Mouse (Mus musculus): ENCODE measurements around the gene Stradb. TPM values are rescaled to one million over a fixed set of nuclear protein-coding genes. Genes with fewer than 3 reads are reported as not detected.

Gene Stradb
- 36.5 and 64.4 TPM in 2 replicates for polyA plus RNA-seq (2011; ENCODE audit: insufficient read depth, insufficient read length, low replicate concordance, missing spikeins)

DNA sequence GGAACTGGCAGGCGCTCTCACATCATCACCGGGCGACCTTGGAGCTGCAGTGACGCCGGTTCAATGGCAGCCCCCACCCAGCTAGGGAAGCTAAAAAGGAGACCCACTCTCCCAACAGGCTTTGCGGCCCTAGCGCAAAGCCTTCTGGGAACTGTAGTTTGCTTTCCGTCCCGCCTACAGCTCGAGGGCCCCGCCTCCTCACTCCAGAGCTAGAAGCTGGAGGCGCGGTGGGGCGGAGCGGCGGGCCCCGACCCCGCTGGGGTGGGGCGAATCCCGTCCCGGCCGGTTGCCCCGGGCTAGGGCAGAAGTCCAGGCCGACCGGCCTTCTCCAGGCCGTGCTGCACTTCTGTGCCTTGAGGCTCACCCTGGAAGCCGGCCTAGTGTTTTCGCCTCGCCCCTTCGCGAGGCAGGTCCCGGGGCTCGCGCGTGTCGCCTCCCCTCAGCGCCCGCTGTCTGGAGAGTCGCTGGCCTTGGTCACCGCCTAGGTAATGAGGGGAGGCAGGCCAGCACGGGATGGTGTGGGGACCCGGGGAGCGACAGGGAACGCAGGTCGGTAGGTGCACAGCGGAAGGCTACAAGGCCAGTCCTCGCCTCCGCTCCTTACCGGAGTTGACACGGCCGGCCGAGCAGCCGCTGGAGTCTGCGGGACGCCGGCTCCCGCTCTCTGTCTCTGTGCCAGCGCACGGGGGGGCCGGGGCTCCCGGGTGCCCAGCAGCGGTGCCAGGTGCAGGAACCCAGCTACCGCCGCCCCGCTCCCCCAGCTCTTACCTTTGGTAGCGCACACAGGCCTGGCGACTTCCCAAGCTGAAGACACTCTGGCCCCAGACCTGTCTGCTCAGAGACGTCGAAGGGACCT is at the start of gene Stradb, which contains the start of gene Trak2:
TSS of gene Stradb (plus strand) at position 157 of the 856 bp plus-strand sequence.
TSS of gene Trak2 (minus strand) at position 65 of the 856 bp plus-strand sequence.
- TF ChIP-seq POLR2A (IDR thresholded peaks at IDR 0.05; ENCODE audit: borderline replicate concordance, control insufficient read depth, low read depth, low read length) (peak; percentile 83), CTCF (IDR thresholded peaks at IDR 0.05; ENCODE audit: control insufficient read depth, insufficient read depth, low read length) (0 out of 2 replicates have a peak, but pooled peaks have one; percentile 5)
- under 1% methylated on average over 69 of the region's 69 CpGs for WGBS
- peak within 1 kb of the TSS; percentile 96 for H3K27ac ChIP-seq (ENCODE audit: control insufficient read depth, insufficient read depth, low read depth, low read length, poor library complexity)
- H3K4me1 ChIP-seq (ENCODE audit: control insufficient read depth, insufficient read depth, low read length) = peaks cover 2% of the 10 kb centered on the region; the same call in 1 of the 2 replicates
- peak within 1 kb of the TSS; percentile 100 for H3K4me3 ChIP-seq (replicated peaks; ENCODE audit: control insufficient read depth, low read depth, low read length)

DNA sequence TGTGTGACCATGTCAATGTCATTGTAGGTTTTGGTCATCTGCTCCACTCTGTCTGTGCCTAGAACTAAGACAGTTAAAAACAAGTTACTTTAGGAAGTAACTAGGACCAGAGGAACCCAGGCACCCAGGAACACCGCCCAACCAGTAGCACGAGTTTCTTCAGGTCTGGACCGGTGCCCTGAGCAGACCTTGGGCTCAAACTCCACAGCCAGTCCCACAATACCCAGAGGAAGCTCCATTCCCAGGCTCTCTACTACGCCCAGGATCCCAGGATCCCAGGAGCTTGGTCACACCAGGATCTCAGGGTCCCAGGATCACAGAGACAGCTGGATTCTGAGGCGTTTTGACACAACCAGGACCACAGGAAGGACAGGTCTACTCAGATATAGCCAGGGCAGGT is 46.7 kb upstream of the Stradb start:
- no peak overlapping the region for H3K27ac ChIP-seq (ENCODE audit: control insufficient read depth, insufficient read depth, low read depth, low read length, poor library complexity)
- no peak overlapping the region for H3K4me3 ChIP-seq (replicated peaks; ENCODE audit: control insufficient read depth, low read depth, low read length)
- TF ChIP-seq POLR2A (IDR thresholded peaks at IDR 0.05; ENCODE audit: borderline replicate concordance, control insufficient read depth, low read depth, low read length) = no peak
- WGBS = 93% methylated on average over 5 of the region's 5 CpGs
- no peaks in the 10 kb centered on the region for H3K4me1 ChIP-seq (ENCODE audit: control insufficient read depth, insufficient read depth, low read length)

DNA sequence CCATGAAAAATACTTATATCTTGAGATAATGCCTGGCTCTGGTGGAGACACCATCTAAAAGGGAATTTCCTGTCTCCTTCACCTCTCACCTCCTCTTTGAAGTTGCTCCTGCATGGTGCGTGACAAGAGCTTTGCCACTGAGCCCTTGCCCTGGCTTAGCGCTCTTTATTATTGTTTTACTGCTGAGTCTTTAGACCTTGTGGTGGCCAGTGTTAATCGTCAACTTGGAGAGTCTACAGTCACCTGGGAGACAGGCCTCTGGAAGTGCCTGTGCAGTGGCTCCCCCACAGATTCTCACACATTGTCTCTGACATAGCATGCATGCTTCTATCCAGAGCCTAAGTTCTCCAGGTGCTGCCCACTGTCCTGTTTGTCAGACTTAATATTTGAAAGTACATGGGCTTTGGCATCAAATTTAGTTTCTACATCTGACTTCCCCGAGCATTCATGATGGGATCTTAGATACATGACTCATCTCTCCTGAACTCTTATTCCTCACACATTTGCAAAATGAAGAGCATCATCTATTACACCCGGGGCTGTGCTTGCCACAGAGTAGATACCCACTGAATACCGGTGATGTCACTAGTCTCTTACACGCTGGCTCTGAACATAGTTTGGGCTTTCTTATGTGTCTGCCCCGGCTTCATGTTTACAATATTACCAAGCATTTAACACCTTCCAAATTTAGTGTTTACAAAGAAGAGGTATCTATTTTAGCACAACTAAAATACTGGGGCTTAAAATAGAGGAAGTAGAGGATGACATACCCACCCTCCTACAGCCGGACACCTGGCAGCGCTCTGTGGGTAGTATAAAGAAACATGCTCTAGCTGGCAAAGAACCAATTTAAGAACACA is 36.3 kb upstream of the Stradb start:
- Histone ChIP-seq H3K4me1 (ENCODE audit: control insufficient read depth, insufficient read depth, low read length) (peaks cover 5% of the 10 kb centered on the region), H3K4me3 (replicated peaks; ENCODE audit: control insufficient read depth, low read depth, low read length) (no peak overlapping the region), H3K27ac (ENCODE audit: control insufficient read depth, insufficient read depth, low read depth, low read length, poor library complexity) (peak overlapping the region; percentile 45; the same call in 1 of the 2 replicates)
- TF ChIP-seq POLR2A (IDR thresholded peaks at IDR 0.05; ENCODE audit: borderline replicate concordance, control insufficient read depth, low read depth, low read length) (no peak), CTCF (IDR thresholded peaks at IDR 0.05; ENCODE audit: control insufficient read depth, insufficient read depth, low read length) (no peak)
- WGBS = 87% methylated on average over 10 of the region's 10 CpGs

DNA sequence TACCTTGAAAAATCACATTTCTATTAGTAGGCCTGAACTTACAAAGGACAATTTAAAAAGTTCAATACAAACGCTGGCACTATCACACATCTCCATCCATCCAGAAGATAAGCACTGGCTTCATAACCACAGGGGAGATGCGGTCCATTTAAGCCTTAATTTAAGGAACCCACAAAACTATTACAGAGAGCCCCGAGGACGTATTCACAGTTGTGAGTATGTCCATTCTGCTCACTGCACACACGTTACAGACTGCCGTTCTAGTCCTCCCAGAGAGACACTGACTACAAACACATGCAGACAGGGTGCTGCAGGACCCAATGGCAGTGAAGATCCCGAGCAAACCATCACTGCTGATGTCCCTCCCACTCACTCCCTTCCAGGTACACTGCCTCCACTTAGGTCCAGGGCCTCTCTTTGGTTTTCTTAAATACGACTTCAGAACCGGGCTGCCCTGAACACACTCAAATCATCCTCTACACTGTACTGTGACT is 35.7 kb upstream of the Stradb start:
- WGBS = 84% methylated on average over 9 of the region's 9 CpGs
- TF ChIP-seq CTCF (IDR thresholded peaks at IDR 0.05; ENCODE audit: control insufficient read depth, insufficient read depth, low read length) (no peak), POLR2A (IDR thresholded peaks at IDR 0.05; ENCODE audit: borderline replicate concordance, control insufficient read depth, low read depth, low read length) (no peak)
- Histone ChIP-seq H3K27ac (ENCODE audit: control insufficient read depth, insufficient read depth, low read depth, low read length, poor library complexity) (peak overlapping the region; percentile 45; the same call in 1 of the 2 replicates), H3K4me3 (replicated peaks; ENCODE audit: control insufficient read depth, low read depth, low read length) (no peak overlapping the region), H3K4me1 (ENCODE audit: control insufficient read depth, insufficient read depth, low read length) (peaks cover 5% of the 10 kb centered on the region)

DNA sequence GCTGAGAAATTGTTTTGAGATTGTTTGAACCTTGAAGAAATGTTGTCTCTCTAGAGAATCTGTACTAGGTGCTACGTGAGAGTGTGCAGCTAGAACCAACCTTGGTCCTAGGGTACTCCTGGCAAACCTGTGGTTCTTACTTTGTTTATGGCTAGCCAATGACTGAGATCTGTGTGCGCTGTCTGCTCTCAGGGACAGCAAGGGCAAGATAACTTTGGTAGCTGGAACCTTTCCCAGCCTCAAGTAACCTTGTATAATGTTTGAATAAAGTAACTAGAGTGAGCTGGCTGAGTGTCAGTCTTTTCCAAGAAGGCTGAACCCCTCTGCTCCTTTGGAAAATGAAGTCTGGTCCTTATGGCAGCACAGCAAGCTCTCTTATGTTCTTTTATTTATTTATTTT is 27.8 kb upstream of the Stradb start:
- TF ChIP-seq CTCF (IDR thresholded peaks at IDR 0.05; ENCODE audit: control insufficient read depth, insufficient read depth, low read length) = no peak
- no peak for TF ChIP-seq POLR2A (IDR thresholded peaks at IDR 0.05; ENCODE audit: borderline replicate concordance, control insufficient read depth, low read depth, low read length)
- H3K4me3 ChIP-seq (replicated peaks; ENCODE audit: control insufficient read depth, low read depth, low read length) = no peak overlapping the region
- H3K27ac ChIP-seq (ENCODE audit: control insufficient read depth, insufficient read depth, low read depth, low read length, poor library complexity) = no peak overlapping the region
- peaks cover 1% of the 10 kb centered on the region; the same call in 1 of the 2 replicates for H3K4me1 ChIP-seq (ENCODE audit: control insufficient read depth, insufficient read depth, low read length)
- 85% methylated on average over 2 of the region's 2 CpGs for WGBS

DNA sequence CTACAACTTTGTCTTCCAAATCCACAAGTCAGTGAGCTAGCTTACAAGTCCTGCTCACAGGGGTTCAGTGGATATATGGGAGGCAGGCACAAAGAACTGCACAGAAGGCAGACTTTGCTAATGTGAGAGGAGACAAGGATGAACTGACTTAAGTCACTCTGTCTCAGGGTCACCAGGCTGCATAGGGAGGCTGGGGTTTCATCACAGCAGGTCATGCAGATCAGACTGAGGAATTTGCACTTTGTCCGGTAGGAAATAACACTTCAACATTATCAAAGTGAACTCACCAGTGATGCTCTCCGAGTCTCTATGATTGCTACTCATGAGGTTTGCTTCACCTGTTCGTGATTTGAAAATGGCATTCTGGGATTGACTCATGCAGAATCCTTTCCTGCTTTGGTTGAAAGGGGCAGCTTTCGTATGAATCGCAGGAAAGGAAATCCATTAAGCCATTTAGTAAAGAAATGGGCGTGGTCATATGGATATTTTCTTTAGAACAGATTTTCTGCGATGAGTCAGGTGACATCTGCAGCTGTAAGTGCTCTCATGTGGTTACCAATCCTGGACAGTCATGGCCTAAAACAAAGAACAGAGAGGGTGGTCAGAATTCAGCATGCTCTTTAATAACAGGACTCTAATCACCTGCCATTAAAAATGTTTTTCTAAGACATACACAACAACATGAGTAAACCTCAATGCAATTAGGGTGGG is 27.2 kb upstream of the Stradb start:
- 91% methylated on average over 7 of the region's 7 CpGs for WGBS
- peaks cover 3% of the 10 kb centered on the region; the same call in 1 of the 2 replicates for H3K4me1 ChIP-seq (ENCODE audit: control insufficient read depth, insufficient read depth, low read length)
- no peak overlapping the region for H3K4me3 ChIP-seq (replicated peaks; ENCODE audit: control insufficient read depth, low read depth, low read length)
- H3K27ac ChIP-seq (ENCODE audit: control insufficient read depth, insufficient read depth, low read depth, low read length, poor library complexity) = no peak overlapping the region
- TF ChIP-seq CTCF (IDR thresholded peaks at IDR 0.05; ENCODE audit: control insufficient read depth, insufficient read depth, low read length) (no peak), POLR2A (IDR thresholded peaks at IDR 0.05; ENCODE audit: borderline replicate concordance, control insufficient read depth, low read depth, low read length) (no peak)

DNA sequence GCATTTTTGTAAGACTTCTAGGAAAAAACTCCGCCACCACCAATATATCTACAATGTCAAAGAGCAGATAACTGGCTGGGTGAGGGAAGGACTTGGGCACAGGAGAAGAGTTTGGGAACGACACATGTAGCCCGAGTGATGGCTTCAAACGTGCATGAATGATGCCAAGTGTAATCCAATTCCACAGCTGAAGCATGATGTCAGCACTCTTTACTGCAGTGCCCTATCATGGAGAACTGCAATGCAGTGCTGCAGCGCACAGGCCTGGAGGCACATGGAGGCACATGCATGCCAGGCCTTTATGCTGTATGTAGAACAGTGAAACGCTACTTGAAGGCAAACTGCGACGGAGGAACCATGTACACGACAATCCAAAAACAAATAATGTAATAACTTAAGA is 26.6 kb upstream of the Stradb start:
- Histone ChIP-seq H3K4me3 (replicated peaks; ENCODE audit: control insufficient read depth, low read depth, low read length) (no peak overlapping the region), H3K4me1 (ENCODE audit: control insufficient read depth, insufficient read depth, low read length) (peaks cover 3% of the 10 kb centered on the region; the same call in 1 of the 2 replicates), H3K27ac (ENCODE audit: control insufficient read depth, insufficient read depth, low read depth, low read length, poor library complexity) (no peak overlapping the region)
- WGBS = 95% methylated on average over 9 of the region's 9 CpGs
- TF ChIP-seq CTCF (IDR thresholded peaks at IDR 0.05; ENCODE audit: control insufficient read depth, insufficient read depth, low read length) (no peak), POLR2A (IDR thresholded peaks at IDR 0.05; ENCODE audit: borderline replicate concordance, control insufficient read depth, low read depth, low read length) (no peak)

Data from bone marrow, adult 2 months (tissue).